In the genomic region with DNA sequence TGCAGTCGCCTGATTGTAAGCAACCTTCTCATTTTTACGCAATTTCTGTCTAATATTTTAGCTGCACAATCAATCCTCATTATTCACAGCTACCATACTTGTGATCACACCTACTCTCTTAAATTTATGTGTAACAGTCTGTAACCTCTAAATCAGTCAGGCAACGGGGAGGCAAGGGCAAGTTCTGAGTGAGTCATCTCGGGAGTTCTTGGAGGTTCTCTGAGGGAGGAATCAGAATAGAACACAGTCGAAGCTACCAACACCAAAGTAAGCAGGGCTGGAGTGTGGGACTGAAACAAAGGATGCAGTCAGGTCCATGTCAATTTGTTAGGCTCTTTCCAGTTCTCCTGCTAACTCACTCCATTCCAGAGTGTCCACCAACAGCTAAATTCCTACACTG, we compare ENCODE assay signal across 4 mouse cellular contexts.
"Had no signal": no experiment of that assay in that cellular context is flagged by ENCODE, and none has a peak within 500 bp of the region (broad histone marks: within the 10 kb centered on the region; RNA-seq: fewer than 3 reads in every experiment).

No protein-coding gene starts in this region.

- DNase-seq: kidney, postnatal 14 days; left cerebral cortex, postnatal 4 days; lung, adult 18-20 months; thymus, postnatal 4 days had no signal
